Mouse (Mus musculus) olfactory bulb, adult 2 months (tissue): ENCODE measurements around the gene Slc13a5. TPM values are rescaled to one million over a fixed set of nuclear protein-coding genes. Genes with fewer than 3 reads are reported as not detected.

Experiments used
- H3K27ac ChIP-seq: fragments of 200-500 bp; 2 replicates; pipeline ENCODE4 v1.5.1; 2012; ENCODE audit warnings: low read depth, low read length; ENCODE audit not compliant: insufficient read depth
- H3K4me1 ChIP-seq: fragments of 200-500 bp; 2 replicates; pipeline ENCODE4 v1.6.1; 2012; ENCODE audit warnings: low read length; ENCODE audit not compliant: control insufficient read depth, insufficient read depth
- H3K4me3 ChIP-seq: fragments of 200-500 bp; 2 replicates; pipeline ENCODE4 v1.5.1; 2012; ENCODE audit warnings: mild to moderate bottlenecking, low read depth, low read length, moderate library complexity; ENCODE audit not compliant: insufficient read depth
- CTCF ChIP-seq: fragments of 200-500 bp; IDR thresholded peaks from 2 replicates; pipeline ENCODE4 v1.5.1; 2012; ENCODE audit warnings: low read depth, mild to moderate bottlenecking, low read length, moderate library complexity; ENCODE audit not compliant: insufficient read depth
- POLR2A ChIP-seq: fragments of 200-500 bp; IDR thresholded peaks from 2 replicates; pipeline ENCODE4 v1.6.1; 2012; ENCODE audit warnings: mild to moderate bottlenecking, low read depth, low read length, moderate library complexity; ENCODE audit not compliant: insufficient read depth
- WGBS: fragments of 180-500 bp; shearing (Covaris S2); methylation state at CpG from one replicate; pipeline ENCODE4 v1.1.7; 2018; 5-methylcytosine and 5-hydroxymethylcytosine counted together
- polyA plus RNA-seq: library from polyadenylated mRNA; stranded (reverse); fragments of >200 nt; gene quantifications from 2 replicates; pipeline ENCODE4 v1.2.4, GENCODE M21; 2012; ENCODE audit warnings: low replicate concordance; ENCODE audit not compliant: missing spikeins, insufficient read depth, insufficient read length

Gene Slc13a5
- polyA plus RNA-seq, 1 experiment = not detected

- no peak overlapping the region for H3K27ac ChIP-seq
- H3K4me3 ChIP-seq = no peak overlapping the region
- WGBS = 48% methylated on average over 5 of the region's 5 CpGs
- no peak for TF ChIP-seq POLR2A
- TF ChIP-seq CTCF = no peak
- H3K4me1 ChIP-seq = peaks cover 9% of the 10 kb centered on the region; the same call in 1 of the 2 replicates
Measured at GRCm38 (mm10) chr11:72217116-72217515, 49.9 kb downstream of the Slc13a5 start.

DNA sequence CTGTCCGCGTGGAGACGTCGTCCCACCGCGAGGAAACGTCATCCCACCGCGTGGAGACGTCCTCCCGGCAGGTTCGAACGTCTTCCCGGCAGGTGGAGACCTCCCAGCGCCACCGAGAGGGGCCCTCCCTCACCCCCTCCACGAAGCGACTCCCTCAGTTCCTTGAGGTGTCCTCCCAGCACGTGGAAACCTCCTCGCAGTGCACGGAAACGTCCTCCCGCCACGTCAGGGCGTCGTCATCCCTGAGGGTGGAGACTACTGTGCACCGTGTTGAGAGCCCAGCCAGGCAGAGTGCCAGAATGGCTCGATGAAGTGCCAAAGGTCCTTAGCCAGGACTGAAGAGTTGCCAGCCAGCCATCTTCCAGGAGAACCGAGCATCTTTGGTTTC is 51.6 kb downstream of the Slc13a5 start, which contains the start of gene Med31:
Gene Med31, minus strand, starts transcription at position 183 of the 388 bp plus-strand sequence.
- TF ChIP-seq POLR2A (no peak; the same call in 1 of the 2 replicates), CTCF (no peak)
- peaks cover 9% of the 10 kb centered on the region; the same call in 1 of the 2 replicates for H3K4me1 ChIP-seq
- under 1% methylated on average over 29 of the region's 29 CpGs for WGBS
- peak within 1 kb of the TSS; percentile 70 for H3K27ac ChIP-seq
- H3K4me3 ChIP-seq = peak within 1 kb of the TSS; percentile 66

- Histone ChIP-seq H3K4me3 (peak overlapping the region; percentile 66), H3K4me1 (peaks cover 9% of the 10 kb centered on the region; the same call in 1 of the 2 replicates), H3K27ac (peak overlapping the region; percentile 70)
- under 1% methylated on average over 51 of the region's 51 CpGs for WGBS
- TF ChIP-seq CTCF = no peak
- peak; percentile 45; the same call in 1 of the 2 replicates for TF ChIP-seq POLR2A
Measured at GRCm38 (mm10) chr11:72214591-72215409, 52.2 kb downstream of the Slc13a5 start.

GRCm38 (mm10) chr11:72207834-72208377 is 59.1 kb downstream of the Slc13a5 start:
- TF ChIP-seq POLR2A = no peak
- no peak for TF ChIP-seq CTCF
- H3K4me3 ChIP-seq = peak overlapping the region; percentile 94
- peaks cover 24% of the 10 kb centered on the region for H3K4me1 ChIP-seq
- 10% methylated on average over 17 of the region's 17 CpGs for WGBS
- no peak overlapping the region for H3K27ac ChIP-seq

DNA sequence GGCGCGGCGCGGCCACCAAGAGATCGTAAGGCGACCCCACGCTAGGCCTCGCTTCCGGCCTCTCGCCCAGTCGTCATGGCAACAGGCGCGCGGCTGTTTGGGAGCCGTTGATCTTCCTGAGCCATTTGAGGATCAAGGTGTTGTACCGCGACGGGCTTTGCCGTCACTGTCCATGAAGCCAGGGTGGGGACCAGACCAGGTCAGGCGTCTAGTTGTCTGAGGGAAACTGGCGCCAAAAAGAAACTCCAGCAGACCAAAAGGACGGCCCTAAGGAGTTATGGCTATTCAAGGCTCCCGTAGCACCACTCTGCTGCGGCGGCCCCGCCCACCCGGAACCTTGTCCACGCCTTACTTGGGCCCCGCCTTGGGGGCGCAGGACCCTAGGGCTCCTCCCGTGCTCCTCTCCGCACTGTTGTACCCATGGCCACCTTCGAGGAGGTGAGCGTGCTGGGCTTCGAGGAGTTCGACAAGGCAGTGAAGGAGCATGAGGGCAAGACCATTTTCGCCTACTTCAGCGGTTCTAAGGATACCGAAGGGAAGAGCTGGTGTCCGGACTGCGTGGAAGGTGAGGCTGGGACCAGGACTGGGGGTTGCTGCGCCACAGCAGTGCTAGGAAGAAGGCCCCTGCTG is 59.7 kb downstream of the Slc13a5 start, which contains the start of the genes 4933427D14Rik and Txndc17:
Gene 4933427D14Rik, minus strand, starts transcription at position 256 of the 630 bp plus-strand sequence.
Gene Txndc17, plus strand, starts transcription at position 344 of the 630 bp plus-strand sequence.
- peak within 1 kb of the TSS; percentile 94 for H3K4me3 ChIP-seq
- TF ChIP-seq CTCF (no peak), POLR2A (no peak)
- WGBS = under 1% methylated on average over 42 of the region's 42 CpGs
- H3K4me1 ChIP-seq = peaks cover 24% of the 10 kb centered on the region
- peak within 1 kb of the TSS; percentile 47 for H3K27ac ChIP-seq

DNA sequence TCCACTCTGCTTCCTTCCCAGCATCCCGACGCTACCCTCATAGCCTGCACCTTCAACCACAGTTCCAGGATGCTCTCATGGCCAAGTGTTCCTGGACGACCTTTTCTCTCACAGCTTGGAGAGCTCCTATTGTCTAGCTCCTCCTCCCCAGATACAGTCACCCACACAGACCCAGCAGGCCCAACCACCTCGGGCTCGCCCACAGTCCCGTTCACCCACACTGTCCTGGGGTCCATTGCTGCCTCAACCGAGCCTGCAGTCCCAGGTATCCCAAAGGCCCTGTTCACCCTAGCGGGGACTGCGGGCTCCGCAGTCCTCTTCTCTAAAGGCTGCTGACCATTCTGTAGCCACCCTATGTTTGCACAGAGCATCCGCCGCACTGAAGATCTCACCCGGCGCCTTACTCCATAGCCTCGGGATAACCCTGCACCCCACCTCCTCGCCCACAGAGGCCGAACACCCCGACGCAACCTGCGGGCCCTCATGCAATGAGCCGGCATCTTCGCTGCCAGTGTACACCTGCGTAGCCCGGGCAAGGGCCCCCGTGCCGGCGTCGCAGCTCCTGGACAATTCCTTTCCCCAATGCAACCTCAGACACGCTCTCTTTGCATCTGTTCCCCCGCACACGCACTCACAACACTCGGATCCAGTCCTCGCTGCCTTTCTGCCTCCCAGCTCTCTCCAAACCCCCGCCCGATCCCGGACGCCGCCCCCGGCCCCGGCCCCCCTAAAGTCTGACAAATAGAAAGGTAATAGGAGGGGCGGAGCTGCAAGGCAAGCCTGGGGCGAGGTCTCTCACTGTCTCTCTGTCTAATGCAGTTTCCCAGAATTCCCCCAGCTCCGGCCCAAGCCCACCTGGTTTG is 60.5 kb downstream of the Slc13a5 start, which contains the start of gene Gm43951:
Gene Gm43951, minus strand, starts transcription at position 500 of the 863 bp plus-strand sequence.
- under 1% methylated on average over 43 of the region's 43 CpGs for WGBS
- Histone ChIP-seq H3K27ac (peak within 1 kb of the TSS; percentile 47), H3K4me3 (peak within 1 kb of the TSS; percentile 94), H3K4me1 (peaks cover 24% of the 10 kb centered on the region)
- no peak for TF ChIP-seq POLR2A
- TF ChIP-seq CTCF = no peak

DNA sequence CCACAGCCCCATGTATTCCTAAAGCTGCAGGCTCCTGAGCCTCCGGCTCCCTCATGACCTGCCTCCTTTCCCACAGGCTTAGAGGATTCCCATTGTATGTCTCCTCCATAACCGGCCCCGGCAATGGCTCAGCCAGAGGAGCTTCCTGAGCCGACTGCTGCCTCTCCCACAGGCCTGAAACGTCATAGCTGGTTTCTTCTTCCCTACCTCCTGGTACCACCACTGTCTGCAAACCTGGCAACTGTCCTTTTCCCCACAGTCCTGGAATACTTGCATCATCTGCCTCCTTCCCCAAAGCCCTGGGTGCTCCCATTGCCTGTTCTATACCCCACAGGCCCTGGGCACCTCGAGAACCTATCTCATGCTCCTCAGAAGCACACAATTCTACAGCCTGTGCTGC is 61.8 kb downstream of the Slc13a5 start:
- 49% methylated on average over 6 of the region's 6 CpGs for WGBS
- TF ChIP-seq CTCF (no peak), POLR2A (no peak)
- Histone ChIP-seq H3K4me1 (peaks cover 24% of the 10 kb centered on the region), H3K27ac (0 out of 2 replicates have a peak overlapping the region, but pooled peaks have one; percentile 23), H3K4me3 (peak overlapping the region; percentile 94)

DNA sequence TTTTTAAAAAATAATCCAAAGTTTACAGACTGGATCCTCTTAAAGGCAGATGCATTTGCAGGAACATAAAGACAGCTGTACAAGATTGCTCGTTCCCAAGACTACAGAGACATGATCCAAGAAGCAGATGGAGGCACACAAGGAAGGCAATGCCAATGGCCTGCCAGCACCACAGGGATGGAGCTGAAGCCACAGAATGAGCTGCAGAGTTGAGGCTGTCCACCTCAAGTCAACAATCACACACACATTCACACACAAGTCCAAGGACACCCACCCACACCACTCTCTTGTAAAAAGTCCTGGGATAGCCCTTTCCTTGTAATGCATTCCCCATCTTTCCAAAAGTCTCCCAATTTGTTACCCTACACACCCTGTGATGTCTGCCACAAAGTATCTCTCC is 63.6 kb downstream of the Slc13a5 start:
- Histone ChIP-seq H3K27ac (no peak overlapping the region), H3K4me1 (peaks cover 24% of the 10 kb centered on the region), H3K4me3 (no peak overlapping the region)
- TF ChIP-seq POLR2A = no peak
- TF ChIP-seq CTCF = no peak
- 48% methylated on average over 1 of the region's 1 CpGs for WGBS
